Mouse (Mus musculus) cerebral cortex, adult 2 months (tissue): ENCODE data around the gene Gm28041.

Experiments
- WGBS: fragments of 180-500 bp; shearing (Covaris S2); methylation state at CpG from one replicate; pipeline ENCODE4 v1.1.7; 2018; 5-methylcytosine and 5-hydroxymethylcytosine counted together

Gm28041 gene

DNA sequence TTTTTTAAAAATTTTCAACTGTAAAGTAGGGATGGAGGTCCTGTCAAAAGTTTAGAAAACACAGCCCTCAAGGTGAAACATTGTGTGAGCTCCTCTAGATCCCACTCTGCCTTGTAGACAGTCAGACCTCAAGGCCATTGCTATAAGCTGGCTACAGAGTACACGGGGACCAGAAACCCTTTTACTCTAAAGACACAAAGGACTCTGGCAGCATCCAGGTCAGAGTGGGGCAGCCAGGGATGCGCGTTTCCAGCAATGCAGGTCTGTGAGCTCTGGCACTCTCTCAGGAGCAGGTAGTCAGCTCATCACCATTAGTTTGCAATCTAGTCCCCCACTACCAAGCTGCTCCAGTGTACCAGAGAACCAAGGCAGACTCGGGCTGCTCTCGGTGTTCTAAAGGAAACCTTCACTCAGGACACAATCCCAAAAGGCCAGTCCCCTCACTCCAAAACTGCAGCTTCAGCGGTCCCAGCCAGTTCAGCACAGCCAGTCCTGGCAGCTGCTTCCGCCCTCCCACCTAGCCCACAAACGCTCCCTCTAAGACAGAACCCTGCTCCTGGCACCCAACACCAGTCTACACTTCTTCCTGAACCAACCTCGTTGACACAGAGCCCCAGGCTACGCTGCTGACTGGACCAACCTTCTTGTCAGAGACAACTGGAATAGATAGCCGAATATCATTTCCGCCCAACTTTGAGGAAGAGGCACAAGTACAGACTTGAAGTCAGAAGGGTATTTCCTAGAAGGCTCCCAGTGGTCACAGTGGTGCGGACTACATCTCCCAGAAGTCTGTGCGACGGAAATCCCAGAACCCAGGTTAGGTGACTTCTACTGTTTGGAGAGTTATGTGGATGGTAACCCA is at the start of gene Gm28041, which contains the start of gene Zfp456:
Gene Gm28041 (minus strand): TSS at position 684 of the 862 bp plus-strand sequence.
Gene Zfp456 (minus strand): TSS at position 761 of the 862 bp plus-strand sequence.
- 21% methylated on average over 15 of the region's 15 CpGs for WGBS

DNA sequence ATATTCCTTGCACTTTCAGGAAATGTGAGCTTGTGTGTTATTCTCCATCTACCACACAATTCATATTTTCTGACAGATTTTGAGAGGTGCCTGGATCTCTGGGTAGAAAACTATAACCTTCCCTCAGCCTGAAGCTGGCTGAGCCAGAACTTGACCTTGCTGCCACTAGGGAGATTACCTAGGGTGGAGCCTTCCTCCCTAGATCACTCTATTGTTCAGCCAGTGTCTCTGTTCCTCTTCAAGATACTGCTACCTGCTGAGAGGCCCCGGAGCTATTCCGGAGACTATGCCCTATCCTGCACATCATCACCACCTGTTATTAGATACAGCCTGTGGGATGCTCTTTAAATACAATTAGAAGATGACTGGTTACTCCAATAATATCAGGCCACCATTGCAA is 47.0 kb upstream of the Gm28041 start:
- WGBS, result 87% methylated on average over 2 of the region's 2 CpGs

DNA sequence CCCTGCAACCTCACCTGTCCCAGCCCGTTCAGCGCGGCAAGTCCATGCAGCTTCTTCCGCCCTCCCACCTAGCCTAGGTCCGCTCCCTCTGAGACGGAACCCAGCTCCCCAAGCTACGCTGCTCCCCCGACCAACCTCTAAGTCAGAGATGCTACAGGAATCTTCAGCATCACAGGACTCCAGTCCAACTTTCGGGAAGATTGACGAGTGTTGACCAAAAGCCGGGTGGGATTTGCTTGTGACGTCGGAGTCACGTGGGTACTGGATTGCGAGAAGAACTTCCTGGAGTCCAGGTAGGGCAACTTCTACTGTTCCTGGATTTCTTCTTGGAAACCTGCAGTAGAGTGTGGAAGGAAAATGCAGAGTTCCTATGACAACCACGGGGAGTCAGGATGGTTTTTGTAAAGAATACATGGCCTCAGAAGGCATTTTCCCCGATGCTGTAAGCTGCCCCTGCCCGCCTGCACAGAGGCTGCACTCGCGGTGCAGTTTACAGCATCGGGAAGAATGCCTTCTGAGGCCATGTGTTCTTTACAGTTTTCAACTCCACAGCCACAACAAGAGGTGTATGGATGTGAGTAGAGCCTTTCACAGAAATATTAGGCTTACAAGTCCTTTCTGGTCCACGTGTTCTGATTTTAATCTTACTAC is 45.8 kb upstream of the Gm28041 start, which contains the start of gene Zfp459:
Gene Zfp459 (minus strand): TSS at position 212 of the 651 bp plus-strand sequence.
- WGBS, result 2% methylated on average over 22 of the region's 22 CpGs

DNA sequence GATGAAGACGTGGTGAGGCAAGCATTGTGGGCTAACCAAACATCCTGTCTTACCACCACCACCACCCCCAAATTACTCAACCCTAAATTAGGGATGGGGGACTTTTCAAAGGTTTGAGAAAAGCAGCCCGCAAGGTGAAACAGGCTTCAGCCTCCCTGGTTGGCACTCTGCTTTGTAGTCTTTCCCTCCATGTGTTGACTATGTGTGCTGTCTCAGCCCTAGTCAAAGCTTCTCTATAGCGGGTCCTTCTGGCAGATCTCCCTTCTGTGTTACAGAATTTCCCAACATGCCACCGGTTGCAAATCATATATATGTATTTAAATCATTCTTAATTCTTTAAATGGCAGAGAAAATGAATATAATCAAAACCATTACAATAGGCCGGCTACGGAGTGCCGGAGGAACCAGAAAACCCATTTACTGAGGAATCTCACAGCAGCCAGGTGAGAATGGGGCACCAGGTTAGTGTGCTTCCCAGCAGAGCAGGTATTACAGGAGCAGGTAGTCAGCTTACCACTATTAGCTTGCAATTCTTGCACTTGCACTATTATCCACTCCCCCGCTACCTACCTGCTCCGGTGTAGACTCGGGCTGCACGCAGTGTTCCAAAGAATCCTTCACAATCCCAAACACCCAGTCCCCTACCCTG is 45.1 kb upstream of the Gm28041 start:
- 36% methylated on average over 11 of the region's 11 CpGs for WGBS

DNA sequence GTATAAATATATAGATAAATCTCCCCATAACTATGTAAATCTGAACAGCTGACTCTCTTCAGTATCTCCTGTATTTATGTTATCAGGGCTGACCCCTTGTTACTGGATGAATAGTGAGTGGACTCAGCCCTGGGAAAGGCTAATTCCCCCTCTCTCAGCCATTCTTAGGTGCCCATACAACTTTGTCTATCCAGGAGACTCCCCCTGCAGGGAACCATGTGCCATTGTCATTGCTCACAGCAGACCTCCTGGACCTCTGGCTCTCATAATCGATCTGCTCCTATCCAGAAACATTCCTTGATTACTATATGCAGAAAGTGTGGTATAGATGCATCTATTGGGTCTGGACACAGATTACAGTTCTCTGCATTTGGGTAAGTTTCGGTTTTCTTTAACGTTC is 41.3 kb upstream of the Gm28041 start:
- WGBS, result 86% methylated on average over 3 of the region's 3 CpGs

DNA sequence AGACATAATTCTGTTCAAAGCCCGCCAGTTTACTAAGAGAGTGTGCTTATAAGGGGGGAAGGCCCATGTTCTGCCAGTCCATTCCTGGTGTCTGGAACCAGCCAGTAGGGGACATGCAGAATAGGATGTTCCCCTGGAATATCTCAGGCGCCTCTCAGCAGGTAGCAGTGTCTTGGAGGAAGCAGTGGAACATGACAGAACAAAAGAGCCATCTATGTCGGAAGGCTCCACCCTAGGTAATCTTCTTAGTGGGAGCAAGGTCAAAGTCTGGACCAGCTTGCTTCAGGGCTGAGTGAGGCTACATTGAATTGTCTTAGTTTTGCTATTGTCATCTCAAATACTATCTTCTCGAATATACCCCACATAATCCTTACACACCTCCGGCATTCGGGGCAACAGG is 40.2 kb upstream of the Gm28041 start:
- 86% methylated on average over 6 of the region's 6 CpGs for WGBS

DNA sequence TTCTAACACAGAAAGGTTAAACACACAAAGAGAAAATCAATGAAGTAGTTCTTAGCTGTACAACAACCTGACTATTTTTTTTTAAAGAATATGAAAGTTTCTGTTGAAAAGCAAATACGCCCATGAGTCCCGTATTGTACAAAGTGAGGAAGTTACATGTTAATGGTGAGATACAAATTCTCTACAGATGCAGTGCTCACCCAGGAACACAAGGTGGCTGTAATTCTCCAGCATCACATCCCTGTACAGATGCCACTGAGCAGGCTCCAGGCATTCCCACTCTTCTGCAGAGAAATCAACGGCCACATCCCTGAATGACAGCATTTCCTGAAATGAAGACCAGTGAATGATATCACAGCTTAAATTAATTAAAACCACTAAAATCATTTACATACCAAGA is 38.1 kb upstream of the Gm28041 start:
- 48% methylated on average over 3 of the region's 3 CpGs for WGBS

DNA sequence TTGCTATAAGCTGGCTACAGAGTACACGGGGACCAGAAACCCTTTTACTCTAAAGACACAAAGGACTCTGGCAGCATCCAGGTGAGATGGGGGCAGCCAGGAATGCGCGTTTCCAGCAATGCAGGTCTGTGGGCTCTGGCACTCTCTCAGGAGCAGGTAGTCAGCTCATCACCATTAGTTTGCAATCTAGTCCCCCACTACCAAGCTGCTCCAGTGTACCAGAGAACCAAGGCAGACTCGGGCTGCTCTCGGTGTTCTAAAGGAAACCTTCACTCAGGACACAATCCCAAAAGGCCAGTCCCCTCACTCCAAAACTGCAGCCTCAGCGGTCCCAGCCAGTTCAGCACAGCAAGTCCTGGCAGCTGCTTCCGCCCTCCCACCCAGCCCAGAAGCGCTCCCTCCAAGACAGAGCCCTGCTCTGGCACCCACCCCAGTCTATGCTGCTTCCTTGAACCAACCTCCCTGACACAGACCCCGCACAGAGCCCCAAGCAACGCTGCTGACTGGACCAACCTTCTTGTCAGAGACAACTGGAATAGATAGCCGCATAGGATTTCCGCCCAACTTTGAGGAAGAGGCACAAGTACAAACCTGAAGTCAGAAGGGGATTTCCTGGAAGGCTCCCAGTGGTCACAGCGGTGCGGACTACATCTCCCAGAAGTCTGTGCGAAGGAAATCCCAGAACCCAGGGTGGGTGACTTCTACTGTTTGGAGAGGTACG is 23.8 kb upstream of the Gm28041 start, which contains the start of gene Zfp429:
Gene Zfp429 (minus strand): TSS at position 637 of the 721 bp plus-strand sequence.
- 5% methylated on average over 16 of the region's 16 CpGs for WGBS

DNA sequence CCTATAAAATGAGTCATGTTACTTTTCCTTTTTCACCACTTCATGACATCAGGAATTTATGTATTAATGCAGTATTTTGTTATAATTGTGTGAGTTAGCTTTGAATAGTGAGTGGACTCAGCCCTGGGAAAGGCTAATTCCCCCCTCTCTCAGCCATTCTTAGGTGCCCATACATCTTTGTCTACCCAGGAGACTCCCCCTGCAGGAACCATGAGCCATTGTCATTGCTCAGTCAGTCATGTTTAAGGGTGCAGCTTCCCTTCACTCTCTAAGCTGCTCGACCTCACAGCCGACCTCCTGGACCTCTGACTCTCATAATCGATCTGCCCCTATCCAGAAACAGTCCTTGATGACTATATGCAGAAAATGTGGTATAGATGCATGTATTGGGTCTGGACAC is 722 bp upstream of the Gm28041 start:
- WGBS, result 58% methylated on average over 3 of the region's 3 CpGs

DNA sequence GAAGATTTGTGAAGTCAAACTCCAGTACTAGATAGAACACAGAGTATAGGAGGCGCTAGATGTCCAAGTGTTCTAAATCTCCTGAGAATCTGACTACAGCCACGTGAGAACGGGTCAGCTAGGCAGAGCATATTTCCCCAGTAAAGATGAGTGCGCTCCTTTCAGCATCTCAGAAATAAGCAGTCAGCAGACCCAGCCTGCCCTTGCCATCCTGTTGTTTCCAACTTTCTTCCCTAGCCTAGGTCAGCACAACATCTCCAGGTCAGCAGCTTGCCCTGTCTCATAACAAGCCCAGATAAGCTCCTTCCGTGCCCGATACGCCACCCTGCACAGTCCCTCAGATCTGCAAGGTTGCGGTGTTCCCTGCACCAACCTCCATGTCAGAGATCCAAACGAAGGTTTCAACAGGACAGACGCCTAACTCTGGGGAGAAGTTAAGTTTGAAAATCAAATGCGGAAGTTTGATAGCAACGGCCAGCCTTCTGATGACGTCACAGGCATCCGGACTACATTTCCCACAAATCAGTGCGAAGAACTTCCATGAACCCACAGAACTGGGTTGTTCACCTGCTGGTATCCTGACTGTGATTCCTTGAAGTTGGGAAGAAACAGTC is 15.3 kb downstream of the Gm28041 start, which contains the start of the genes Gm28044 and Zfp953:
Gene Gm28044 (minus strand): TSS at position 406 of the 614 bp plus-strand sequence.
Gene Zfp953 (minus strand): TSS at position 475 of the 614 bp plus-strand sequence.
- WGBS, result under 1% methylated on average over 15 of the region's 15 CpGs

DNA sequence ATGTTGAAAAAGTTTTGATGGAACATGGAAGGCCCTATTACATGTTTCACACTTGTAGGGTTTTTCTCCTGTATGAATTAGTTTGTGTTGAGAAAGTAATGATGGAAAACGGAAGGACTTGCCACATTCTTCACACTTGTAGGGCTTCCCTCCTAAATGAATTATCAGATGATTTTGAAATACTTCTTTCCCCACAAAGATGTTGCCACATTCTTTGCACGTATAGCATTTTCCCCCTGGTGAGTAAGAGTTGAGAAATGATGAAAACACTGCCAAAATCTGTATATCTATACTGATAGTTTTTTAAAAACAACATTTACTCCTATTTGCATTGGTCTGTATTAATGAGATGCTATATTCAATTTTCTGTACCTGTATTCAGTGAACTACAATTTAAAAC is 32.1 kb downstream of the Gm28041 start:
- 94% methylated on average over 2 of the region's 2 CpGs for WGBS

DNA sequence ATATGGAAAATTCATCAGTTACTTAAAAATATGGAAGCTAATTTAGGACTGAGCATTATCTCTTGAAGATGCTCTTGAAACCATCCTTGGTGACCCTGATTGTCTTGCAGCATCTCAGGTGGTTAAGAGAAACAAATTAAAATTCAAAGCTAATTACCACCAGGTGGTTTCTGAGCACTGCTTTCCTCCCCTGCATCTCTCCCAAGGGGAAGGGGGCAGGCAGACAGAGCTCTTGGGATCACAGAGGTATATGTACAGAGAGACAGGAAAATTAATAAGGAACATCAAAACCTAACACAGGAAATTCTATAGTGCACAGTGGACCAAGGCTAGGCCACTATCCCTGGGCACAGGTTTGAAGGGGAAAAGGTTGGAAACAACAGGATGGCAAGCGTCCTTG is 42.7 kb downstream of the Gm28041 start:
- WGBS, result 62% methylated on average over 1 of the region's 1 CpGs

DNA sequence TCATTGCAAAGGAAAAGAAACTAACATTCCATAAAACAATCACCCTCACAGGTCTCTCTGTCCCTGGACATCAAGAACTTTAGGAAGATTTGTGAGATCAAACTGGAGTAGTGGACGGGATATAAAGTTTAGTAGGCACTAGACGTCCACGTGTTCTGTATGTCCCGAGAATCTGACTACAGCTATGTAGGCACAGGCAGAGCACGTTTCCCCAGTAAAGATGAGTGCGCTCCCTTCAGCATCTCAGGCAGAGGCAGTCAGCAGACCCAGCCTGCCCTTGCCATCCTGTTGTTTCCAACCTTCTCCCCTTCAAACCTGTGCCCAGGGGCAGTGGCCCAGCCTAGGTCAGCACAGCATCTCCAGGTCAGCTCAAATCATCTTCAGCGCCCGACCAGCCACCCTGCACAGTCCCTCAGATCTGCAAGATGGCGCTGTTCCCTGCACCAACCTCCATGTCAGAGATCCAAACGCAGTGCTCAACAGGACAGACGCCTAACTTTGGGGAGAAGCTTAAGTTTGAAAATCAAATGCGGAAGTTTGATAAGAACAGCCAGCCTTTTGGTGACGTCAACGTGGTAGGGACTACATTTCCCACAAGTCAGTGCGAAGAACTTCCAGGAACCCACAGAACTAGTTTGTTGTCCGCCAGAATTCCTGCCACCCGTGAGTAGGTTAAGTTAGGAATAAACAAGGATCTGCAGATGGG is 43.4 kb downstream of the Gm28041 start, which contains the start of gene Zfp595:
Gene Zfp595 (minus strand): TSS at position 552 of the 706 bp plus-strand sequence.
- WGBS, result 8% methylated on average over 17 of the region's 17 CpGs

DNA sequence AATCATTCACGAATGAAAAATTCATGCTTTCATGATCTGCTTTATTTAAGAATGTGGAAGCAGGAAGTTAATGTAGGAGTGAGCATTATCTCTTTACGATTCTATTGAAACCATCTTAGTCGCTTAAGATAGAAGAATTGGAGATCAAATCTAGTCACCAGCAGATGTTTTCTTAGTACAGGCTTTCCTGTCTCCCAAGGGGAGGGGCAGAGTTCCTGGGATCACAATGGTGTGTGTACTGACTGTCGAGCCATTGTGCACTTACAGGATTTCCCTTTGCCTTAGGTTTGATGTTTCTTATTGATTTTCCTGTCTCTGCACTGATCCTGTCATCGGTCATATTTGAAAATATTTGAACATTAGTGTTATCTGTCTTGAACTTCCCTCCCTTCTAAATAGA is 68.8 kb downstream of the Gm28041 start:
- 23% methylated on average over 5 of the region's 5 CpGs for WGBS

DNA sequence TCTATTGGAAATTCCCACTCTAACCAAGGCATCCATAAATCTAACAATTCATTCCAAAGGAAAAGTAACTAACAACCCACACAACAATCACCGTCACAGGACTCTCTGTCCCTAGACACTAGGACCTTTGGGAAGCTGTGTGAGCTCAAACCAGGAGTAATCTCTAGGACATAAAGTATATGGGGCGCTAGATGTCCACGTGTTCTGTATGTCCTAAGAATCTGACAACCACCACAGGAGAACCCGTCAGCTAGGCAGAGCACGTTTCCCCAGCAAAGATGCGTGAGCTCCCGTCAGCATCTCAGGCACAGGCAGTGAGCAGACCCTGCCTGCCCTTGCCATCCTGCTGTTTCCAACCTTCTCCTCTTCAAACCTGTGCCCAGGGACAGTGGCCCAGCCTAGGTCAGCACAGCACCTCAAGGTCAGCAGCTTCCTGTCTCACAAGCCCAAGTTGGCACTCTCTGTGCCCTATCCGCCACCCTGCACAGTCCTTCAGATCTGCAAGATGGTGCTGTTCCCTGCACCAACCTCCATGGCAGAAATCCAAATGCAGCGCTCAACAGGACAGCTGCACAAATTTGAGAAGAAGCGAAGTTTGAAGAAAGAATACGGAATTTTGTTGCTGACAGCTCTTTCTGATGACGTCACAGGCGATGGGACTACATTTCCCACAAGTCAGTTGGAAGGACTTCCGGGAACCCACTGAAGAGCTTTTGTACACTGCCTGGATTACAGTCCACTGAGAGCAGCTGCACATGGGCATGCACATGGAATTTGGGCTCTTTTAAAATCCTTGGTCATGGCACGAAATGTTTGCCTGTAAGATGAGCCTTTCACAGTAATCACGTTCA is 69.5 kb downstream of the Gm28041 start, which contains the start of gene Zfp457:
Gene Zfp457 (minus strand): TSS at position 664 of the 851 bp plus-strand sequence.
- WGBS, result 4% methylated on average over 16 of the region's 16 CpGs
